Mouse (Mus musculus) lung, embryonic 14.5 days (tissue): ENCODE data around the gene Cyb5d2. TPM values are rescaled to one million over a fixed set of nuclear protein-coding genes. Genes with fewer than 3 reads are reported as not detected.
A peak's percentile ranks its signal among the peaks of the same experiment; 100 is the strongest.

Experiments used
- ATAC-seq: fragments of 200-750 bp; cut with Nextera tagmentation; 2 replicates; pipeline ENCODE4 v1.8.0; 2017; ENCODE audit warnings: mild to moderate bottlenecking, moderate TSS enrichment, moderate library complexity; ENCODE audit not compliant: insufficient read depth
- DNase-seq: peaks from one replicate; pipeline ENCODE4 v3.0.0-alpha.2; 2015
- H3K27ac ChIP-seq: fragments of 300-500 bp; sonication (generic); 2 replicates; pipeline ENCODE4 v1.5.1; 2014; ENCODE audit warnings: low read depth, mild to moderate bottlenecking, moderate library complexity
- H3K27me3 ChIP-seq: fragments of 300-500 bp; sonication (generic); 2 replicates; pipeline ENCODE4 v1.6.1; 2014; ENCODE audit warnings: low read length, control low read depth; ENCODE audit not compliant: insufficient read depth
- H3K36me3 ChIP-seq: fragments of 300-500 bp; sonication (generic); 2 replicates; pipeline ENCODE4 v1.6.1; 2014; ENCODE audit warnings: control low read depth; ENCODE audit not compliant: insufficient read depth
- H3K4me1 ChIP-seq: fragments of 300-500 bp; sonication (generic); 2 replicates; pipeline ENCODE4 v1.6.1; 2014; ENCODE audit warnings: antibody characterized with exemption, control low read depth; ENCODE audit not compliant: insufficient read depth
- H3K4me2 ChIP-seq: fragments of 300-500 bp; sonication (generic); 2 replicates; pipeline ENCODE4 v1.6.1; 2014; ENCODE audit warnings: mild to moderate bottlenecking
- H3K4me3 ChIP-seq: fragments of 300-500 bp; sonication (generic); 2 replicates; pipeline ENCODE4 v1.5.1; 2014; ENCODE audit warnings: low read depth, low read length
- H3K9ac ChIP-seq: fragments of 300-500 bp; sonication (generic); 2 replicates; pipeline ENCODE4 v1.6.1; 2014
- H3K9me3 ChIP-seq: fragments of 300-500 bp; sonication (generic); 2 replicates; pipeline ENCODE4 v1.6.1; 2016; ENCODE audit warnings: low read depth, low read length, control low read depth
- CTCF ChIP-seq: IDR thresholded peaks from 2 replicates; pipeline ENCODE4 v1.5.1; 2016; ENCODE audit warnings: antibody characterized with exemption, low read depth
- WGBS: fragments of 180-500 bp; shearing (Covaris S2); extraction: QIAGEN DNeasy Blood & Tissue Kit; methylation state at CpG from one replicate; pipeline ENCODE4 v1.1.7; 2014; 5-methylcytosine and 5-hydroxymethylcytosine counted together
- polyA plus RNA-seq: library from polyadenylated mRNA; unstranded; fragments of >200 nt; fragmentation: Nextera tagmentation; extraction: Ambion mirVana; gene quantifications from 2 replicates; pipeline ENCODE4 v1.2.1, GENCODE M21; 2014

Gene Cyb5d2
- polyA plus RNA-seq, 1 experiment from 2014 or later: 4.7 TPM

- H3K9ac ChIP-seq: no peak overlapping the region
- no peaks in the 10 kb centered on the region for H3K4me1 ChIP-seq
- no peak for TF ChIP-seq CTCF
- H3K27ac ChIP-seq: no peak overlapping the region
- H3K4me2 ChIP-seq: no peak overlapping the region
- no peak overlapping the region for H3K4me3 ChIP-seq
- H3K9me3 ChIP-seq: no peaks in the 10 kb centered on the region
- H3K27me3 ChIP-seq: no peaks in the 10 kb centered on the region
- DNase-seq (no peak), ATAC-seq (no peak)
- no peaks in the 10 kb centered on the region for H3K36me3 ChIP-seq
These were observed 5.2 kb upstream of the Cyb5d2 start for GRCm38 (mm10) chr11:72801182-72801581.

DNA sequence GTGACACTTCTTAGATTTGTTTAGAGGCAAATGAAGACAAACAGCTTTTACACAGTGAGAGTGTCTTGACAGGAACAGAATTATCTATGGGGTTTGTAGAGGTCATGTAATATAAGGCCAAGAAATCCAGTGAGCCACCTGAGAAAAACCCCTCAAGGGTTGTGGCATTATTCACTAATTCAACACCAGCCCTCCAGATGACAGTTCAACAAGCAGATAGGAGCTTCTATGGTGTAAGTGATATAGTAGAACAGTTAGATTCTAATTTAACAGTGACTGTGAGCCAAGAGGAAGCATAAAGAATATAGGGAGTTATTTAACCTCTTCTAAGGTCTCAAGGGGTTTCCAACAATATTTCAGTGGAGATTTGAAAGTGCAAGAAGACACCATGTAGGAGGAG is 2.2 kb upstream of the Cyb5d2 start:
- Histone ChIP-seq H3K4me3 (no peak overlapping the region), H3K4me1 (no peaks in the 10 kb centered on the region), H3K36me3 (no peaks in the 10 kb centered on the region), H3K4me2 (no peak overlapping the region), H3K9me3 (no peaks in the 10 kb centered on the region), H3K27me3 (no peaks in the 10 kb centered on the region), H3K9ac (no peak overlapping the region), H3K27ac (no peak overlapping the region)
- TF ChIP-seq CTCF: no peak
- DNase-seq (no peak), ATAC-seq (no peak)

GRCm38 (mm10) chr11:72796773-72797338 is 914 bp upstream of the Cyb5d2 start:
- no peak for ATAC-seq
- Histone ChIP-seq H3K27me3 (no peaks in the 10 kb centered on the region), H3K4me1 (no peaks in the 10 kb centered on the region), H3K9ac (peak overlapping the region; percentile 85), H3K4me2 (peak overlapping the region; percentile 66), H3K9me3 (no peaks in the 10 kb centered on the region), H3K36me3 (no peaks in the 10 kb centered on the region), H3K4me3 (peak overlapping the region; percentile 96), H3K27ac (no peak overlapping the region)
- peak; percentile 10 for DNase-seq
- TF ChIP-seq CTCF: no peak
- 14% methylated on average over 10 of the region's 10 CpGs for WGBS

DNA sequence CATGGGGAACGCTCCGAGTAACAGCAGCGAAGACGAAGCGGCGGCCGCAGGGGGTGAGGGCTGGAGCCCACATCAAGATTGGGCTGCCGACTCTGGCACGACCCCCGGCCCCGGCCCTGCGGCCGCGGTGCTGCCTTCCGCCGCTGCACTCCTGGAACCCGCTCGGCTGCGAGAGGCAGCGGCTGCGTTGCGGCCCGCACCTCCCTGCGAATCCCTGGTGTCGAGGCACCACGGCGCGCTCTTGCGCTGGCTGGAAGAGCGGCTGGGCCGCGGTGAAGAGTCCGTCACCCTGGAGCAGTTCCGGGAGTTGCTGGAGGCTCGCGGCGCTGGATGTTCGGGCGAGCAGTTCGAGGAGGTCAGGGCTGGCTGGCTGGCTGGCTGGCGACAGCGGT is 350 bp upstream of the Cyb5d2 start:
- H3K4me2 ChIP-seq: peak overlapping the region; percentile 66
- no peaks in the 10 kb centered on the region for H3K4me1 ChIP-seq
- DNase-seq (peak; percentile 27), ATAC-seq (peak; percentile 57; the same call in 1 of the 2 replicates)
- H3K4me3 ChIP-seq: peak overlapping the region; percentile 96
- no peak for TF ChIP-seq CTCF
- no peaks in the 10 kb centered on the region for H3K36me3 ChIP-seq
- under 1% methylated on average over 42 of the region's 42 CpGs for WGBS
- H3K9me3 ChIP-seq: no peaks in the 10 kb centered on the region
- H3K27ac ChIP-seq: peak overlapping the region; percentile 42; the same call in 1 of the 2 replicates
- H3K27me3 ChIP-seq: no peaks in the 10 kb centered on the region
- peak overlapping the region; percentile 85 for H3K9ac ChIP-seq

DNA sequence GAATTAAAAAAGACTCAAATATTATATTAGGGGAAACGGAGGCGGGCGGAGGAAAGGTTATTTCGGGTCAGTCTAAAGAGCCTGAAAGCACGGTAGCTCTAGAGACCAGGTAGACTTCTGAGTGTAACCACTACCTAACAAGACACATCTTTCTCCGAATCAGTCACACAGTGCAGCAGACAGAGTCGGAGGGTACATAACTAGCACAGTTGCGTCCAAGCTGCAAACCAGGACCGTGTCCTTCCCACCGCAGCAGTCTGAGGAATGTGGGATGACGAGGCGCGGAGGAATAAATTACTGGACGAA is 840 bp downstream of the Cyb5d2 start:
- DNase-seq (no peak), ATAC-seq (peak; percentile 52)
- Histone ChIP-seq H3K36me3 (no peaks in the 10 kb centered on the region), H3K9ac (peak overlapping the region; percentile 85), H3K4me3 (peak overlapping the region; percentile 96), H3K27me3 (no peaks in the 10 kb centered on the region), H3K9me3 (no peaks in the 10 kb centered on the region), H3K4me2 (peak overlapping the region; percentile 66), H3K27ac (peak overlapping the region; percentile 81), H3K4me1 (no peaks in the 10 kb centered on the region)
- TF ChIP-seq CTCF: no peak
- WGBS: 17% methylated on average over 14 of the region's 14 CpGs

DNA sequence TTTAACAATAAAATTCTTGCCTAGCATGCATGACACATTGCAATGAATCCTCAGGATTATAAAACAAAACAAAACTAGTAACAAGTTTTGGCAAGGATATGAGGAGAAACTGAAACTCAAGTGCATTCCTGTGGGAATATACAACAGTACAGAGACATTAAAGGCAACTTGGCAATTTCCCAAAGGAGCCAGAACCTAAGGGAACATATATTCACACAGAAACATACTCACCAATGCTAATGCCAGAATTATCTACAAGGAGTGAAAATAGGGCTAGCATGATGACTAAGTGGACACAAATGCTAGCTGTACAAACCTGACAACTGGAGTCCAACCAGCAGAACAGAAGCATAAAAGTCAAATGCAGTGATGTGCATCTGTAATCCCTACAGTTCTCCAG is 3.9 kb downstream of the Cyb5d2 start:
- H3K4me1 ChIP-seq: no peaks in the 10 kb centered on the region
- no peaks in the 10 kb centered on the region for H3K9me3 ChIP-seq
- H3K4me2 ChIP-seq: no peak overlapping the region
- H3K9ac ChIP-seq: no peak overlapping the region
- H3K27me3 ChIP-seq: no peaks in the 10 kb centered on the region
- TF ChIP-seq CTCF: no peak
- ATAC-seq: no peak
- H3K27ac ChIP-seq: no peak overlapping the region
- DNase-seq: no peak
- H3K4me3 ChIP-seq: no peak overlapping the region
- no peaks in the 10 kb centered on the region for H3K36me3 ChIP-seq

- no peak overlapping the region for H3K27ac ChIP-seq
- H3K4me2 ChIP-seq: no peak overlapping the region
- no peaks in the 10 kb centered on the region for H3K4me1 ChIP-seq
- H3K4me3 ChIP-seq: no peak overlapping the region
- no peak for DNase-seq
- no peaks in the 10 kb centered on the region for H3K36me3 ChIP-seq
- no peak overlapping the region for H3K9ac ChIP-seq
- 77% methylated on average over 3 of the region's 3 CpGs for WGBS
- H3K27me3 ChIP-seq: no peaks in the 10 kb centered on the region
- no peak for TF ChIP-seq CTCF
- ATAC-seq: no peak
- H3K9me3 ChIP-seq: no peaks in the 10 kb centered on the region
These were observed 13.4 kb downstream of the Cyb5d2 start for GRCm38 (mm10) chr11:72782503-72782902.

DNA sequence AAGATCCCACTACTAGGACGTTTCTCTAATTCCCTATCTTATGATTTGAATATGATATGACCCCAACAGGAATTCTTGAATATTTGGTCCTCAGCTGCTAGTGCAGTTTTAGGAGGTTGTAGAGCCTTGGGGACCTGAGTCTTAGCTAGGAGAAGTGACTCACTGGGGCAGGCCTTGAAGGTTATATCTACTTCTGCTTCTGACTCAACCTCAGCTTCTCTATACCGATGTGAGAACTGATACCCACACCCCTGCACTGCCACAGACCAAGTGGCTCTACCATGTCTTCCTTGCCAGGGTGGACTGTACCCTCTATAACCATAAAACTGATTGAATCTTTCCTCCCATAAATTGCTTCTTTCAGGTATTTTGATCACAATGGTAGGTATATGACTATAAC is 13.8 kb downstream of the Cyb5d2 start:
- no peak for TF ChIP-seq CTCF

More for the DNA sequence above, 13.8 kb downstream of the Cyb5d2 start:
- DNase-seq: no peak
- no peak for ATAC-seq
- Histone ChIP-seq H3K27me3 (no peaks in the 10 kb centered on the region), H3K4me2 (no peak overlapping the region), H3K4me3 (no peak overlapping the region), H3K4me1 (no peaks in the 10 kb centered on the region), H3K27ac (no peak overlapping the region), H3K9me3 (no peaks in the 10 kb centered on the region), H3K36me3 (no peaks in the 10 kb centered on the region), H3K9ac (no peak overlapping the region)
- 61% methylated on average over 2 of the region's 2 CpGs for WGBS
